Mouse (Mus musculus): ENCODE data around the gene Rgs6. TPM values are rescaled to one million over a fixed set of nuclear protein-coding genes. Genes with fewer than 3 reads are reported as not detected.

The Rgs6 gene
- polyA plus RNA-seq, 1 experiment = 0.28 TPM

- TF ChIP-seq CTCF (IDR thresholded peaks at IDR 0.05; ENCODE audit: low read depth, low read length) (no peak), POLR2A (IDR thresholded peaks at IDR 0.05; ENCODE audit: borderline replicate concordance, low read depth, low read length) (no peak)
- Histone ChIP-seq H3K27ac (ENCODE audit: insufficient read depth, low read depth, low read length) (no peak overlapping the region), H3K4me1 (ENCODE audit: control insufficient read depth, insufficient read depth, low read length) (no peaks in the 10 kb centered on the region), H3K4me3 (ENCODE audit: insufficient read depth, low read length) (no peak overlapping the region)
Measured at GRCm38 (mm10) chr12:82973771-82974170, 385.7 kb downstream of the Rgs6 start.

- Histone ChIP-seq H3K4me3 (ENCODE audit: insufficient read depth, low read length) (no peak overlapping the region), H3K4me1 (ENCODE audit: control insufficient read depth, insufficient read depth, low read length) (no peaks in the 10 kb centered on the region), H3K27ac (ENCODE audit: insufficient read depth, low read depth, low read length) (no peak overlapping the region)
- TF ChIP-seq CTCF (IDR thresholded peaks at IDR 0.05; ENCODE audit: low read depth, low read length) = no peak
- no peak for TF ChIP-seq POLR2A (IDR thresholded peaks at IDR 0.05; ENCODE audit: borderline replicate concordance, low read depth, low read length)
Measured at GRCm38 (mm10) chr12:82978275-82978674, 390.2 kb downstream of the Rgs6 start.

GRCm38 (mm10) chr12:82982716-82983115 is 394.6 kb downstream of the Rgs6 start:
- no peak for TF ChIP-seq CTCF (IDR thresholded peaks at IDR 0.05; ENCODE audit: low read depth, low read length)
- H3K4me3 ChIP-seq (ENCODE audit: insufficient read depth, low read length) = no peak overlapping the region
- no peaks in the 10 kb centered on the region for H3K4me1 ChIP-seq (ENCODE audit: control insufficient read depth, insufficient read depth, low read length)
- no peak overlapping the region for H3K27ac ChIP-seq (ENCODE audit: insufficient read depth, low read depth, low read length)

GRCm38 (mm10) chr12:82985300-82985699 is 397.2 kb downstream of the Rgs6 start:
- no peak for TF ChIP-seq CTCF (IDR thresholded peaks at IDR 0.05; ENCODE audit: low read depth, low read length)
- TF ChIP-seq POLR2A (IDR thresholded peaks at IDR 0.05; ENCODE audit: borderline replicate concordance, low read depth, low read length) = no peak
- H3K4me3 ChIP-seq (ENCODE audit: insufficient read depth, low read length) = no peak overlapping the region
- no peak overlapping the region for H3K27ac ChIP-seq (ENCODE audit: insufficient read depth, low read depth, low read length)
- H3K4me1 ChIP-seq (ENCODE audit: control insufficient read depth, insufficient read depth, low read length) = no peaks in the 10 kb centered on the region

- TF ChIP-seq CTCF (IDR thresholded peaks at IDR 0.05; ENCODE audit: low read depth, low read length) (no peak), POLR2A (IDR thresholded peaks at IDR 0.05; ENCODE audit: borderline replicate concordance, low read depth, low read length) (no peak)
- H3K4me1 ChIP-seq (ENCODE audit: control insufficient read depth, insufficient read depth, low read length) = no peaks in the 10 kb centered on the region
- no peak overlapping the region for H3K27ac ChIP-seq (ENCODE audit: insufficient read depth, low read depth, low read length)
- no peak overlapping the region for H3K4me3 ChIP-seq (ENCODE audit: insufficient read depth, low read length)
Measured at GRCm38 (mm10) chr12:82987661-82988060, 399.6 kb downstream of the Rgs6 start.

- TF ChIP-seq POLR2A (IDR thresholded peaks at IDR 0.05; ENCODE audit: borderline replicate concordance, low read depth, low read length) (no peak), CTCF (IDR thresholded peaks at IDR 0.05; ENCODE audit: low read depth, low read length) (no peak)
- H3K4me3 ChIP-seq (ENCODE audit: insufficient read depth, low read length) = no peak overlapping the region
- no peaks in the 10 kb centered on the region for H3K4me1 ChIP-seq (ENCODE audit: control insufficient read depth, insufficient read depth, low read length)
- H3K27ac ChIP-seq (ENCODE audit: insufficient read depth, low read depth, low read length) = no peak overlapping the region
Measured at GRCm38 (mm10) chr12:82993905-82994304, 405.8 kb downstream of the Rgs6 start.

- no peak overlapping the region for H3K4me3 ChIP-seq (ENCODE audit: insufficient read depth, low read length)
- no peaks in the 10 kb centered on the region for H3K4me1 ChIP-seq (ENCODE audit: control insufficient read depth, insufficient read depth, low read length)
- H3K27ac ChIP-seq (ENCODE audit: insufficient read depth, low read depth, low read length) = no peak overlapping the region
- TF ChIP-seq POLR2A (IDR thresholded peaks at IDR 0.05; ENCODE audit: borderline replicate concordance, low read depth, low read length) (no peak), CTCF (IDR thresholded peaks at IDR 0.05; ENCODE audit: low read depth, low read length) (no peak)
Measured at GRCm38 (mm10) chr12:82996775-82997174, 408.7 kb downstream of the Rgs6 start.

- no peaks in the 10 kb centered on the region for H3K4me1 ChIP-seq (ENCODE audit: control insufficient read depth, insufficient read depth, low read length)
- H3K27ac ChIP-seq (ENCODE audit: insufficient read depth, low read depth, low read length) = no peak overlapping the region
- no peak overlapping the region for H3K4me3 ChIP-seq (ENCODE audit: insufficient read depth, low read length)
- TF ChIP-seq CTCF (IDR thresholded peaks at IDR 0.05; ENCODE audit: low read depth, low read length) = no peak
- TF ChIP-seq POLR2A (IDR thresholded peaks at IDR 0.05; ENCODE audit: borderline replicate concordance, low read depth, low read length) = no peak
Measured at GRCm38 (mm10) chr12:82998682-82999332, 410.7 kb downstream of the Rgs6 start.

- TF ChIP-seq CTCF (IDR thresholded peaks at IDR 0.05; ENCODE audit: low read depth, low read length) (no peak), POLR2A (IDR thresholded peaks at IDR 0.05; ENCODE audit: borderline replicate concordance, low read depth, low read length) (no peak)
- no peaks in the 10 kb centered on the region for H3K4me1 ChIP-seq (ENCODE audit: control insufficient read depth, insufficient read depth, low read length)
- H3K27ac ChIP-seq (ENCODE audit: insufficient read depth, low read depth, low read length) = no peak overlapping the region
- no peak overlapping the region for H3K4me3 ChIP-seq (ENCODE audit: insufficient read depth, low read length)
Measured at GRCm38 (mm10) chr12:82999333-83000032, 411.4 kb downstream of the Rgs6 start.

GRCm38 (mm10) chr12:83000033-83000570 is 412.0 kb downstream of the Rgs6 start:
- Histone ChIP-seq H3K27ac (ENCODE audit: insufficient read depth, low read depth, low read length) (no peak overlapping the region), H3K4me1 (ENCODE audit: control insufficient read depth, insufficient read depth, low read length) (no peaks in the 10 kb centered on the region), H3K4me3 (ENCODE audit: insufficient read depth, low read length) (no peak overlapping the region)
- TF ChIP-seq POLR2A (IDR thresholded peaks at IDR 0.05; ENCODE audit: borderline replicate concordance, low read depth, low read length) (no peak), CTCF (IDR thresholded peaks at IDR 0.05; ENCODE audit: low read depth, low read length) (no peak)

All from bone marrow macrophage, adult 2 months (primary cell).